Mouse (Mus musculus): ENCODE measurements around the gene Adcy1.

The Adcy1 gene

GRCm38 (mm10) chr11:7069762-7070161 lies 6.5 kb downstream of the Adcy1 start:
- DNase-seq = peak; percentile 37

GRCm38 (mm10) chr11:7071617-7072016 lies 8.3 kb downstream of the Adcy1 start:
- no peak for DNase-seq

GRCm38 (mm10) chr11:7073556-7073955 lies 10.3 kb downstream of the Adcy1 start:
- no peak for DNase-seq

DNA sequence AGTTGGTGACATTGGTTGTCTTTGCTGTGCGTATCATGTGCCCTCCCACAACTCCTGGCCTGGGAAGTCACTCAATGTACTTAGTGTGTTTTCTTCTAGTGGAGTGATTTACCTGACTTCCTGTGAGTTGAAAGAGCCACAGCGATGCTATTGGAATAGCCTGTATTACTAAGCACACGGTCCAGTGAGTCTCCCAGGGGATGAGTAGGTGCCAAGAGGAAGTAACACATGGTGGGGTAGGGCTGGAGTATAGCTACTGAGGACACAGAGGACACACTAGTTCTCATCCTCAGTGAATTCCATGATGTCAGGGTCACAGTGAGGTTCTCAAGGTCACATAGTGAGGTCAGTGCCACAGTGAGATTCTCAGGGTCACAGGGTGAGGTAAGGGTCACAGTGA lies 13.2 kb downstream of the Adcy1 start:
- no peak for DNase-seq

DNA sequence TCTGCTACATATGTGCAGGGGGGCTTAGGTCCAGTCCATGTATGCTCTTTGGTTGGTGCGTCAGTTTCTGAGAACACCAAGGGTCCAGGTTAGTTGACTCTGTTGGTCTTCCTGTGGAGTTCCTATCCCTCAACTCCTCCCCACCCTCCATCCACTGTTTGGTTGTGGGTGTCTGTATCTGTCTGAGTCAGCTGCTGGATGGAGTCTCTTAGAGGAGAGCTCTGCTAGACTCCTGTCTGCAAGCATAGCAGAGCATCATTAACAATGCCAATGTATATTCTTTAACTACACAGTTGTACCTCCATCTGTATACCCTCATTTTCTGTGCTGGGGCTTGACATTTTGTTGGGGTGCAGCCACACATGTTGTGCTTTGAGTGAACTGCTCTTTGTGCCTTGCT lies 18.6 kb downstream of the Adcy1 start:
- no peak for DNase-seq

DNA sequence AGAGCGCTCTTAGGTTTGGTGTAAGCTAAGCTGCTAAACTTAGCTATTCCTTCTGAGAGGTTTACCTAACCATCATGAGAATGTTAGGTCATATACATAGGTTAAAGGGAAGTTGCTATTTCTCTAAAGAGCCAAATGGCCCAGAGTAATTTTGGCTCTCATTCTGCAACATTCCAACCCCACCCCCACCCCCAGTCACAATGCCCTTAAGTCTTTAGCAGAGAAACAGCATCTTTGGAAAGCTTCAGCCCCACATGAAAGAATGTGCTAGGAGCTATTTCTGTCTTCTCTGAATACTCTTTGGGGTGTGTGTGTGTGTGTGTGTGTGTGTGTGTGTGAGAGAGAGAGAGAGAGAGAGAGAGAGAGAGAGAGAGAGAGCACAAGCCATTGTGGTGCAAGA lies 20.6 kb downstream of the Adcy1 start:
- no peak for DNase-seq

DNA sequence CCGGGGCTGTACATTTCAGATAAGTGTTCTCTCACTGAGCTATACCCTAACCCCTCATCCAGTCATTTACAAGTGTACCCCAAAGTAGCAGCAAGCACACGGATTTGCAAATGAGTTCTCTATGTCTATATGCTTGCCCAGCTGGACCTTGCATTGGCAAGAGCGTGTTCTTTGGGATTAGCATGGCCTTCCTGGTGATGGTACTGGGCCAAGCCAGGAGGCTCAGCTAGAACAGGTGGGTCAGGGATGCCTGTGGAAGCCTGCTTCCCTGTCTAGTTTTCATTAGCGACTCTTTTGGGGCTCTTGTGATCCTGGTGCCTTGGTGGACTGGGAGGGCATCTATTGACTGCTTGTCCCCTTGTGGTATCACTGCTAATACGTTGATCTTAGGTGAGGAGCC lies 21.9 kb downstream of the Adcy1 start:
- no peak for DNase-seq

DNA sequence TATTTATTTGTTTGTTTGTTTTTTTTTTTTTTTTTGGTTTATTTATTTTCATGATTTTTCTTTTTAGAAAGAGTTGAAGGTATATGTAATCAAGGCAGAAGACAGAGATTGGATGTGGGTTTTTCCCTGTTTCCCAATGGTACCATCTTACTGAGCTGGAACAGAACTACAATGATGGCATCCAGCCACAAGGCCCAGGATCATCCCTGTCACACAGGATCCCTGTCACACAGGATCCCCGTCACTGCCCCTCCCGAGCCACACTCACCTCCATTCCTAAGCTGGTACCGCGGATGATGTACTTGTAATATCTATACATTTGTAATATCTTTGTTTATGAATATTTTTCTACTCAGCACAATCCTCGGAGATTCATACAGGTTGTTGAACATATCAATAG lies 27.8 kb downstream of the Adcy1 start:
- DNase-seq = no peak

- DNase-seq = no peak
These were observed 31.6 kb downstream of the Adcy1 start for GRCm38 (mm10) chr11:7094844-7095243.

GRCm38 (mm10) chr11:7101674-7102073 lies 38.4 kb downstream of the Adcy1 start:
- peak; percentile 46 for DNase-seq

GRCm38 (mm10) chr11:7102256-7103194 lies 39.2 kb downstream of the Adcy1 start:
- DNase-seq = no peak

DNA sequence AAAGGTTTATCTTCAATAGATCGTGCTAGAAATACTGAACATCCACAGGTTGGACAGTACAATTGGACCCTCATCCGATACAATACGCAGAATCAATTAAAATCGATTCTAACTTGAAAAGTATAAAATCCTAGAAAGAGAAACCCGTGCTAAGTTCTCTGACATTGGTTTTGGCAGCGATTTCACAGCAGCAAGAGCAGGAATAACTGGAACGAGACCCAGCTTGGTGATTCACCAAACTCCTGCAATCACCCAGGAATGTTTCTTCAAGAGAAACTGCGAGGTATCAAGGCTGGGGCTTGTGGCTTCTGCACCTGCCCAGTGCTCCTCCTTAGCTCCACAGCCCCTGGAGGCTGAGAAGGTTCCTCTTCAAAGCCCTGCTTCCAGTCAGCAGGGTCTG lies 42.0 kb downstream of the Adcy1 start:
- DNase-seq = no peak

DNA sequence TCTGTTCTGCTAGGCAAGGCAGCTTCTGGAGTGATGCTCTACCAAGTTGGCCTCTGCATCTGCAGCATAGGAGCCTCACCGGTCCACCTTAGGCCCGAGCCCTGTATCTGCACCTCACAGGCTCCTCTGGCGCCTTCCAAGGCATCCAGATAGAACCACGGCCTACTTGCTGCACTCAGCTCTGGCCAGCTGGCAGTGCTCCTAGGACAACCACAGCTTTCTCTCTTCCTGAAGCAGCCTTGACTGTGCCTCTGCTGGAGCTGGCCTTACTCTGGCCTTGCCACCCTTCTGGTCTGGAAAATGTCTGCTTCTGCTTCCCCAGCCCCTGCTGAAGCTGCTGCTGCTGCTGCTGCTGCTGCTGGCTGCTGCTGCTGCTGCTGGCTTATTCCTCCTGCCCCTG lies 45.8 kb downstream of the Adcy1 start:
- no peak for DNase-seq

DNA sequence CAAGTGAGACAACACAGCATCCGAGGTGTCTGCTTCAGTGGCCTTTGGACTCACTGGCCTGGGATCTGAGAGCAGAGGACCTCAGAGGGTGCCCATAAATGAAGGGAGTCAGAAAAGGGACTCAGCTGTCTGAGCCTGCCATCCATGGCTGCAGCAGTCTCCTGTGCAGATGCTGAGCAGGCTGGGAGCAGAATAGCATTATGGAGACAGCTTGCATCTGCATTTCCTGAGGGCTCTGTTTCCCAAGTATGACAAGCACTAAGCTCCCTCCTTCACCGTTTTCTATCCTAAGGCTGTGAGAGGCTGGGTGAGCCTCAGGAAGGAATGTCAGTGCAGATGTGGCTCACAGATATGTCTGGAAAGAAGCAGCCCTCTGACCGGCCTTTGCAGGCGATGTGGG lies 49.8 kb downstream of the Adcy1 start:
- no peak for DNase-seq

GRCm38 (mm10) chr11:7113687-7114086 lies 50.4 kb downstream of the Adcy1 start:
- no peak for DNase-seq

- no peak for DNase-seq
These were observed 51.0 kb downstream of the Adcy1 start for GRCm38 (mm10) chr11:7114312-7114711.

DNA sequence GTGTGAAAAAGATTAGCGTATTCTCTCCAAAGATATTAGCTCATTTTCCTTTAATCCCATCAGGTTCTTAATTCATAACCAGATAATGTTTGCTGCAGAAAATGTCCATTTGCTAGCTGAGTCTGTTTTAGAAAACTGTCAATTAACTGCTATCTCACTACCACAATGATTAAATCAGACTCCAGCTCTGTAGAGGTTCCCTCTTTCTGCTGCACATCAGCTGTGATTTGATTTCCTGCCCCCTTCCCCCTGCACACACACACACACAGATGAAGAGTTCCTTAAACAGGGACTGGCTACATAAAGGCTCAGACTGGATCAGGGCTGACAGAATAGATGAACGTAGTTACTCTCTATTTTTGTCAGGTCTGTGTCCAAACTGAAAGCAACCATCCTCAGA lies 53.4 kb downstream of the Adcy1 start:
- DNase-seq = no peak

GRCm38 (mm10) chr11:7129319-7130051 lies 66.2 kb downstream of the Adcy1 start:
- DNase-seq = no peak

DNA sequence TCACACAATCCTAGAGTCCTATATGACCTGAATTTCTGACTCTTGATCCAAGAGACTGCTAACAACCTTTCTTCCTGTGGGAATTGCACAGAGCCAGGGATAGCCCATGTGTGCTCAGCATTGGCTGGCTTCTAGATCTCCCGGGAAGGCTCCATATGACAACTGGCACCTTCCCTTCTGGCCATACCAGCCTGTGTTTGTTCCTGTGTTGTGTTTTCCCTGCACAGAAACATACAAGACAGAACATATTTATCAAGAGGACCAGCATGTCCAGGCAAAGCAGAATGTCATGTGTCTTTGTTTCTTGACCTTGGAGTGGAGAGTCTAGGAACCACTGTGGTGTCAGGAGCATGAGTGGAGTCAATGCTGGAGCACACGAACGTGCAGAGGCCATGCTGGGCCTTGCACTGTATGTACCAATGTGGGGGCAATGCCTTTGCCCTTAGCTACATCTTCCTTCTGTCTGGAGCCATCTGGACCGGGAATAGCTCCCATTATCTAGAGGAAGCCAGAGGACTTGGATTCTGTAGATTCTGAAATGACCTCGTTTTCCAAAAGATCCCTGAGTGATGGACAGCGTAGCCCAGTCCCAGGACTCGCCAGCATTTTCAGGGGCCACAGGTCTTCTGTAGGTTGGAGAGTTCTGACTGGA lies 69.6 kb downstream of the Adcy1 start:
- DNase-seq = peak; percentile 53

DNA sequence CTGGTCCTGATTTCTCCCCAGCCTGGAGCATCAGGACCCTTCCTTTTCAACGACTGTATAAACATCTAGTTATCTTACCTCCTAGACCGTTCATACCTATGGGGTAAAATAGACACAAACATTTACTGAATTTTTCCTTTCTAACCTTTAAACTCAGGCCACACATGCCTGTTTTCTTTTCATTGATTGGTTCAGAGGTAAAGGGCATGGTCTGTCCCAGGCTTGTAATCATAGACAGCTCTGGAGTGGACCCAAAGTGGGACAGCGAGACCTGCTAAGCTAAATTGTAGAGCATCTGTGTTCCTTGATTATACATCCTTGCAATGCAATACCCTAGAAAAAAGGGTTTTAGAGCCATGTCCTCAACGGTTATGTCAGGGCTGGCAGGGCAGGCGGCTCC lies 70.4 kb downstream of the Adcy1 start:
- no peak for DNase-seq

- DNase-seq = no peak
These were observed 71.0 kb downstream of the Adcy1 start for GRCm38 (mm10) chr11:7134319-7134718.

GRCm38 (mm10) chr11:7135301-7135700 lies 72.0 kb downstream of the Adcy1 start:
- no peak for DNase-seq

- no peak for DNase-seq
These were observed 72.5 kb downstream of the Adcy1 start for GRCm38 (mm10) chr11:7135763-7136162.
